Mouse (Mus musculus): Measurements from ENCODE around the gene Fam81a. TPM values are rescaled to one million over a fixed set of nuclear protein-coding genes. Genes with fewer than 3 reads are reported as not detected.

Fam81a gene
- 1.9 and 2.6 TPM in 2 replicates for polyA plus RNA-seq (2016; fragmentation: Nextera tagmentation; extraction: Ambion mirVana)

- Histone ChIP-seq H3K36me3 (replicated peaks) (no peaks in the 10 kb centered on the region), H3K4me1 (peaks cover 42% of the 10 kb centered on the region), H3K27me3 (replicated peaks; ENCODE audit: low read depth, poor library complexity, severe bottlenecking) (peaks cover 62% of the 10 kb centered on the region), H3K4me3 (peak within 1 kb of the TSS; percentile 65), H3K27ac (replicated peaks) (peak within 1 kb of the TSS; percentile 66; the same call in 1 of the 2 replicates), H3K9me3 (no peaks in the 10 kb centered on the region)
- DNase-seq (ENCODE audit: low spot score), result no peak
- 72% methylated on average over 7 of the region's 7 CpGs for WGBS
These were observed at the start of gene Fam81a for GRCm38 (mm10) chr9:70142460-70142859. Fam81a (minus strand) TSS chr9:70142560.

GRCm38 (mm10) chr9:70182639-70183038 lies 40.3 kb upstream of the Fam81a start:
- H3K27me3 ChIP-seq (replicated peaks; ENCODE audit: low read depth, poor library complexity, severe bottlenecking), result no peaks in the 10 kb centered on the region
- no peak for DNase-seq (ENCODE audit: low spot score)
- H3K27ac ChIP-seq (replicated peaks), result no peak overlapping the region
- no peaks in the 10 kb centered on the region for H3K36me3 ChIP-seq (replicated peaks)
- H3K9me3 ChIP-seq, result no peaks in the 10 kb centered on the region
- WGBS, result 37% methylated on average over 7 of the region's 7 CpGs
- H3K4me3 ChIP-seq, result no peak overlapping the region
- peaks cover 11% of the 10 kb centered on the region; the same call in 1 of the 2 replicates for H3K4me1 ChIP-seq

- Histone ChIP-seq H3K36me3 (replicated peaks) (no peaks in the 10 kb centered on the region), H3K9me3 (no peaks in the 10 kb centered on the region), H3K27ac (replicated peaks) (no peak overlapping the region), H3K4me1 (peaks cover 11% of the 10 kb centered on the region; the same call in 1 of the 2 replicates), H3K4me3 (no peak overlapping the region), H3K27me3 (replicated peaks; ENCODE audit: low read depth, poor library complexity, severe bottlenecking) (no peaks in the 10 kb centered on the region)
- DNase-seq (ENCODE audit: low spot score), result no peak
- 50% methylated on average over 12 of the region's 12 CpGs for WGBS
These were observed 39.4 kb upstream of the Fam81a start for GRCm38 (mm10) chr9:70181719-70182118.

GRCm38 (mm10) chr9:70176291-70176690 lies 33.9 kb upstream of the Fam81a start:
- 77% methylated on average over 3 of the region's 3 CpGs for WGBS
- H3K4me3 ChIP-seq, result no peak overlapping the region
- no peaks in the 10 kb centered on the region for H3K36me3 ChIP-seq (replicated peaks)
- H3K27ac ChIP-seq (replicated peaks), result no peak overlapping the region
- no peak for DNase-seq (ENCODE audit: low spot score)
- H3K4me1 ChIP-seq, result peaks cover 21% of the 10 kb centered on the region
- H3K9me3 ChIP-seq, result no peaks in the 10 kb centered on the region
- H3K27me3 ChIP-seq (replicated peaks; ENCODE audit: low read depth, poor library complexity, severe bottlenecking), result no peaks in the 10 kb centered on the region

- H3K4me3 ChIP-seq, result no peak overlapping the region
- no peak for DNase-seq (ENCODE audit: low spot score)
- H3K4me1 ChIP-seq, result peaks cover 16% of the 10 kb centered on the region
- H3K27me3 ChIP-seq (replicated peaks; ENCODE audit: low read depth, poor library complexity, severe bottlenecking), result no peaks in the 10 kb centered on the region
- no peak overlapping the region for H3K27ac ChIP-seq (replicated peaks)
- whole genome bisulfite sequencing, result 48% methylated on average over 6 of the region's 6 CpGs
- H3K9me3 ChIP-seq, result no peaks in the 10 kb centered on the region
- no peaks in the 10 kb centered on the region for H3K36me3 ChIP-seq (replicated peaks)
These were observed 32.5 kb upstream of the Fam81a start for GRCm38 (mm10) chr9:70174896-70175295.

GRCm38 (mm10) chr9:70174291-70174848 lies 32.0 kb upstream of the Fam81a start:
- Histone ChIP-seq H3K27me3 (replicated peaks; ENCODE audit: low read depth, poor library complexity, severe bottlenecking) (no peaks in the 10 kb centered on the region), H3K27ac (replicated peaks) (peak overlapping the region; percentile 35), H3K9me3 (no peaks in the 10 kb centered on the region), H3K36me3 (replicated peaks) (no peaks in the 10 kb centered on the region), H3K4me3 (no peak overlapping the region), H3K4me1 (peaks cover 16% of the 10 kb centered on the region)
- 62% methylated on average over 4 of the region's 4 CpGs for WGBS
- DNase-seq (ENCODE audit: low spot score), result no peak

- DNase-seq (ENCODE audit: low spot score), result peak; percentile 25
- no peaks in the 10 kb centered on the region for H3K4me1 ChIP-seq
- H3K27ac ChIP-seq (replicated peaks), result no peak overlapping the region
- no peaks in the 10 kb centered on the region for H3K9me3 ChIP-seq
- H3K4me3 ChIP-seq, result no peak overlapping the region
- H3K36me3 ChIP-seq (replicated peaks), result no peaks in the 10 kb centered on the region
- H3K27me3 ChIP-seq (replicated peaks; ENCODE audit: low read depth, poor library complexity, severe bottlenecking), result no peaks in the 10 kb centered on the region
- 79% methylated on average over 7 of the region's 7 CpGs for WGBS
These were observed 26.6 kb upstream of the Fam81a start for GRCm38 (mm10) chr9:70168973-70169372.

- WGBS, result 74% methylated on average over 10 of the region's 10 CpGs
- no peak for DNase-seq (ENCODE audit: low spot score)
- no peaks in the 10 kb centered on the region for H3K9me3 ChIP-seq
- no peak overlapping the region for H3K4me3 ChIP-seq
- peaks cover 3% of the 10 kb centered on the region; the same call in 1 of the 2 replicates for H3K4me1 ChIP-seq
- no peak overlapping the region for H3K27ac ChIP-seq (replicated peaks)
- no peaks in the 10 kb centered on the region for H3K36me3 ChIP-seq (replicated peaks)
- no peaks in the 10 kb centered on the region for H3K27me3 ChIP-seq (replicated peaks; ENCODE audit: low read depth, poor library complexity, severe bottlenecking)
These were observed 17.7 kb upstream of the Fam81a start for GRCm38 (mm10) chr9:70160071-70160470.

- H3K36me3 ChIP-seq (replicated peaks), result no peaks in the 10 kb centered on the region
- DNase-seq (ENCODE audit: low spot score), result no peak
- peaks cover 10% of the 10 kb centered on the region for H3K27me3 ChIP-seq (replicated peaks; ENCODE audit: low read depth, poor library complexity, severe bottlenecking)
- H3K4me1 ChIP-seq, result no peaks in the 10 kb centered on the region
- 64% methylated on average over 3 of the region's 3 CpGs for WGBS
- no peak overlapping the region for H3K4me3 ChIP-seq
- H3K27ac ChIP-seq (replicated peaks), result no peak overlapping the region
- no peaks in the 10 kb centered on the region for H3K9me3 ChIP-seq
These were observed 5.3 kb upstream of the Fam81a start for GRCm38 (mm10) chr9:70147618-70148017.

- no peaks in the 10 kb centered on the region for H3K9me3 ChIP-seq
- peaks cover 17% of the 10 kb centered on the region for H3K4me1 ChIP-seq
- H3K27me3 ChIP-seq (replicated peaks; ENCODE audit: low read depth, poor library complexity, severe bottlenecking), result peaks cover 32% of the 10 kb centered on the region
- H3K36me3 ChIP-seq (replicated peaks), result no peaks in the 10 kb centered on the region
- no peak overlapping the region for H3K4me3 ChIP-seq
- no peak for DNase-seq (ENCODE audit: low spot score)
- 88% methylated on average over 4 of the region's 4 CpGs for WGBS
- H3K27ac ChIP-seq (replicated peaks), result no peak overlapping the region
These were observed 3.1 kb upstream of the Fam81a start for GRCm38 (mm10) chr9:70145426-70145825.

GRCm38 (mm10) chr9:70143326-70143725 lies 966 bp upstream of the Fam81a start:
- no peaks in the 10 kb centered on the region for H3K36me3 ChIP-seq (replicated peaks)
- 72% methylated on average over 8 of the region's 8 CpGs for WGBS
- H3K27me3 ChIP-seq (replicated peaks; ENCODE audit: low read depth, poor library complexity, severe bottlenecking), result peaks cover 53% of the 10 kb centered on the region
- no peak for DNase-seq (ENCODE audit: low spot score)
- peaks cover 38% of the 10 kb centered on the region for H3K4me1 ChIP-seq
- no peak overlapping the region for H3K4me3 ChIP-seq
- no peak overlapping the region for H3K27ac ChIP-seq (replicated peaks)
- H3K9me3 ChIP-seq, result no peaks in the 10 kb centered on the region

- Histone ChIP-seq H3K36me3 (replicated peaks) (no peaks in the 10 kb centered on the region), H3K4me3 (peak overlapping the region; percentile 65), H3K9me3 (no peaks in the 10 kb centered on the region), H3K27me3 (replicated peaks; ENCODE audit: low read depth, poor library complexity, severe bottlenecking) (peaks cover 68% of the 10 kb centered on the region), H3K27ac (replicated peaks) (no peak overlapping the region), H3K4me1 (peaks cover 45% of the 10 kb centered on the region)
- 4% methylated on average over 11 of the region's 11 CpGs for WGBS
- DNase-seq (ENCODE audit: low spot score), result peak; percentile 21
These were observed 454 bp downstream of the Fam81a start for GRCm38 (mm10) chr9:70141885-70142326.
